Mouse (Mus musculus) kidney, embryonic 16.5 days (tissue): ENCODE measurements around the gene Rab3gap2. TPM values are rescaled to one million over a fixed set of nuclear protein-coding genes. Genes with fewer than 3 reads are reported as not detected.
"Not testable (repeated sequence)": the region's sequence is repeated elsewhere in the genome, so short reads cannot be mapped to it uniquely, and the experiment has no call there.

Experiments
- ATAC-seq: fragments of 200-750 bp; cut with Nextera tagmentation; 2 replicates; pipeline ENCODE4 v1.8.0; 2017; ENCODE audit warnings: moderate TSS enrichment; ENCODE audit not compliant: low FRiP score, low TSS enrichment
- H3K27ac ChIP-seq: fragments of 300-500 bp; sonication (generic); 2 replicates; pipeline ENCODE4 v1.5.1; 2014; ENCODE audit warnings: low read length
- H3K27me3 ChIP-seq: fragments of 300-500 bp; sonication (generic); 2 replicates; pipeline ENCODE4 v1.6.1; 2014; ENCODE audit warnings: low read length, control low read depth, mixed read lengths; ENCODE audit not compliant: insufficient read depth
- H3K36me3 ChIP-seq: fragments of 300-500 bp; sonication (generic); 2 replicates; pipeline ENCODE4 v1.6.1; 2014; ENCODE audit warnings: low read length, control low read depth, mixed read lengths; ENCODE audit not compliant: insufficient read depth
- H3K4me1 ChIP-seq: fragments of 300-500 bp; sonication (generic); 2 replicates; pipeline ENCODE4 v1.6.1; 2014; ENCODE audit warnings: low read length, control low read depth, mixed read lengths; ENCODE audit not compliant: insufficient read depth
- H3K4me2 ChIP-seq: fragments of 300-500 bp; sonication (generic); replicated peaks from 2 replicates; pipeline ENCODE4 v1.6.1; 2014; ENCODE audit warnings: low read depth, low read length
- H3K4me3 ChIP-seq: fragments of 300-500 bp; sonication (generic); 2 replicates; pipeline ENCODE4 v1.5.1; 2014; ENCODE audit warnings: mild to moderate bottlenecking, low read length
- H3K9ac ChIP-seq: fragments of 300-500 bp; sonication (generic); replicated peaks from 2 replicates; pipeline ENCODE4 v1.6.1; 2014; ENCODE audit warnings: low read length
- H3K9me3 ChIP-seq: fragments of 300-500 bp; sonication (generic); 2 replicates; pipeline ENCODE4 v1.6.1; 2016; ENCODE audit warnings: low read length, control low read depth
- WGBS: fragments of 180-500 bp; shearing (Covaris S2); extraction: QIAGEN DNeasy Blood & Tissue Kit; methylation state at CpG from one replicate; pipeline ENCODE4 v1.1.7; 2014; 5-methylcytosine and 5-hydroxymethylcytosine counted together
- polyA plus RNA-seq: library from polyadenylated mRNA; unstranded; fragments of >200 nt; fragmentation: Nextera tagmentation; extraction: Ambion mirVana; gene quantifications from 2 replicates; pipeline ENCODE4 v1.2.1, GENCODE M21; 2015

Rab3gap2 gene
- polyA plus RNA-seq, 1 experiment from 2014 or later = 23.8 TPM

GRCm38 (mm10) chr1:185311949-185312348, 108.0 kb downstream of the Rab3gap2 start:
- Histone ChIP-seq H3K4me3 (no peak overlapping the region), H3K9ac (no peak overlapping the region), H3K27ac (no peak overlapping the region), H3K4me2 (no peak overlapping the region), H3K9me3 (no peaks in the 10 kb centered on the region), H3K4me1 (no peaks in the 10 kb centered on the region), H3K36me3 (peaks cover 45% of the 10 kb centered on the region), H3K27me3 (no peaks in the 10 kb centered on the region)
- ATAC-seq = no peak
- 90% methylated on average over 9 of the region's 9 CpGs for WGBS

GRCm38 (mm10) chr1:185314546-185314945, 110.6 kb downstream of the Rab3gap2 start:
- Histone ChIP-seq H3K4me2 (no peak overlapping the region), H3K36me3 (peaks cover 44% of the 10 kb centered on the region), H3K9ac (no peak overlapping the region), H3K4me1 (no peaks in the 10 kb centered on the region), H3K4me3 (no peak overlapping the region), H3K9me3 (no peaks in the 10 kb centered on the region), H3K27ac (no peak overlapping the region), H3K27me3 (no peaks in the 10 kb centered on the region)
- WGBS = 84% methylated on average over 4 of the region's 4 CpGs
- ATAC-seq = no peak

GRCm38 (mm10) chr1:185315846-185316568, 112.1 kb downstream of the Rab3gap2 start:
- no peak overlapping the region for H3K4me2 ChIP-seq
- H3K27ac ChIP-seq = no peak overlapping the region
- no peak overlapping the region for H3K9ac ChIP-seq
- H3K4me3 ChIP-seq = no peak overlapping the region
- H3K9me3 ChIP-seq = no peaks in the 10 kb centered on the region
- WGBS = 82% methylated on average over 16 of the region's 16 CpGs
- H3K27me3 ChIP-seq = no peaks in the 10 kb centered on the region
- no peak for ATAC-seq
- H3K4me1 ChIP-seq = no peaks in the 10 kb centered on the region
- H3K36me3 ChIP-seq = peaks cover 54% of the 10 kb centered on the region

GRCm38 (mm10) chr1:185327754-185328345, 123.9 kb downstream of the Rab3gap2 start:
- ATAC-seq, H3K27ac ChIP-seq, H3K27me3 ChIP-seq, H3K9me3 ChIP-seq: not testable (repeated sequence)
- Histone ChIP-seq H3K4me3 (peak overlapping the region; percentile 97), H3K4me1 (peaks cover 19% of the 10 kb centered on the region; the same call in 1 of the 2 replicates), H3K36me3 (peaks cover 28% of the 10 kb centered on the region), H3K9ac (peak overlapping the region; percentile 98), H3K4me2 (peak overlapping the region; percentile 69)
- WGBS = 50% methylated on average over 3 of the region's 3 CpGs

GRCm38 (mm10) chr1:185328721-185329610, 125.0 kb downstream of the Rab3gap2 start, which contains the start of gene Iars2:
Gene Iars2, minus strand, starts transcription at chr1:185329396.
- Histone ChIP-seq H3K9me3 (no peaks in the 10 kb centered on the region), H3K27ac (peak within 1 kb of the TSS; percentile 95), H3K36me3 (peaks cover 18% of the 10 kb centered on the region), H3K9ac (peak within 1 kb of the TSS; percentile 98), H3K27me3 (no peaks in the 10 kb centered on the region), H3K4me2 (peak within 1 kb of the TSS; percentile 69), H3K4me3 (peak within 1 kb of the TSS; percentile 97), H3K4me1 (peaks cover 27% of the 10 kb centered on the region; the same call in 1 of the 2 replicates)
- peak; percentile 88 for ATAC-seq
- WGBS = under 1% methylated on average over 72 of the region's 76 CpGs

- no peak for ATAC-seq
- Histone ChIP-seq H3K9me3 (no peaks in the 10 kb centered on the region), H3K4me2 (peak overlapping the region; percentile 69; the same call in 1 of the 2 replicates), H3K27ac (no peak overlapping the region), H3K4me1 (peaks cover 32% of the 10 kb centered on the region; the same call in 1 of the 2 replicates), H3K9ac (no peak overlapping the region), H3K27me3 (no peaks in the 10 kb centered on the region), H3K36me3 (peaks cover 13% of the 10 kb centered on the region), H3K4me3 (no peak overlapping the region)
- 91% methylated on average over 8 of the region's 8 CpGs for WGBS
Observed at GRCm38 (mm10) chr1:185329851-185330250, 125.9 kb downstream of the Rab3gap2 start.

- H3K4me1 ChIP-seq = peaks cover 32% of the 10 kb centered on the region; the same call in 1 of the 2 replicates
- no peak overlapping the region for H3K9ac ChIP-seq
- no peaks in the 10 kb centered on the region for H3K27me3 ChIP-seq
- no peak for ATAC-seq
- no peaks in the 10 kb centered on the region for H3K9me3 ChIP-seq
- peak overlapping the region; percentile 80 for H3K4me2 ChIP-seq
- H3K4me3 ChIP-seq = no peak overlapping the region
- no peak overlapping the region for H3K27ac ChIP-seq
- peaks cover 6% of the 10 kb centered on the region; the same call in 1 of the 2 replicates for H3K36me3 ChIP-seq
- WGBS = 58% methylated on average over 5 of the region's 5 CpGs
Observed at GRCm38 (mm10) chr1:185331364-185331763, 127.4 kb downstream of the Rab3gap2 start.

GRCm38 (mm10) chr1:185331983-185332430, 128.1 kb downstream of the Rab3gap2 start, which contains the start of gene Bpnt1:
Gene Bpnt1, plus strand, starts transcription at chr1:185332149.
- Histone ChIP-seq H3K9me3 (no peaks in the 10 kb centered on the region), H3K27ac (peak within 1 kb of the TSS; percentile 95), H3K4me3 (peak within 1 kb of the TSS; percentile 73), H3K4me2 (peak within 1 kb of the TSS; percentile 80), H3K4me1 (peaks cover 32% of the 10 kb centered on the region; the same call in 1 of the 2 replicates), H3K27me3 (no peaks in the 10 kb centered on the region), H3K9ac (peak within 1 kb of the TSS; percentile 85), H3K36me3 (peaks cover 2% of the 10 kb centered on the region; the same call in 1 of the 2 replicates)
- WGBS = under 1% methylated on average over 32 of the region's 32 CpGs
- peak; percentile 89 for ATAC-seq

GRCm38 (mm10) chr1:185333651-185334050, 129.7 kb downstream of the Rab3gap2 start:
- ATAC-seq = no peak
- H3K36me3 ChIP-seq = peaks cover 3% of the 10 kb centered on the region; the same call in 1 of the 2 replicates
- 75% methylated on average over 5 of the region's 5 CpGs for WGBS
- H3K27me3 ChIP-seq = no peaks in the 10 kb centered on the region
- H3K27ac ChIP-seq = no peak overlapping the region
- no peak overlapping the region for H3K4me3 ChIP-seq
- peaks cover 27% of the 10 kb centered on the region; the same call in 1 of the 2 replicates for H3K4me1 ChIP-seq
- H3K9me3 ChIP-seq = no peaks in the 10 kb centered on the region
- H3K4me2 ChIP-seq = no peak overlapping the region
- H3K9ac ChIP-seq = no peak overlapping the region
